Mouse (Mus musculus): Measurements from ENCODE around the gene Nme2. TPM values are rescaled to one million over a fixed set of nuclear protein-coding genes. Genes with fewer than 3 reads are reported as not detected.

Gene Nme2
- total and polyA plus RNA-seq, 3 experiments = 945 to 1,722 (median 1,555) TPM

- dilution Hi-C loops (cut with MboI; ENCODE audit: extremely low pct_ligation_motif_present, extremely low pct_unique_long_range_greater_than_20kb, low sequenced_read_pairs) = no loop called here
- in situ Hi-C loops (cut with MboI; ENCODE audit: low pct_ligation_motif_present, low pct_unique_long_range_greater_than_20kb, low sequenced_read_pairs) = no loop called here
Measured at GRCm38 (mm10) chr11:93986298-93986697, 30.2 kb upstream of the Nme2 start.

DNA sequence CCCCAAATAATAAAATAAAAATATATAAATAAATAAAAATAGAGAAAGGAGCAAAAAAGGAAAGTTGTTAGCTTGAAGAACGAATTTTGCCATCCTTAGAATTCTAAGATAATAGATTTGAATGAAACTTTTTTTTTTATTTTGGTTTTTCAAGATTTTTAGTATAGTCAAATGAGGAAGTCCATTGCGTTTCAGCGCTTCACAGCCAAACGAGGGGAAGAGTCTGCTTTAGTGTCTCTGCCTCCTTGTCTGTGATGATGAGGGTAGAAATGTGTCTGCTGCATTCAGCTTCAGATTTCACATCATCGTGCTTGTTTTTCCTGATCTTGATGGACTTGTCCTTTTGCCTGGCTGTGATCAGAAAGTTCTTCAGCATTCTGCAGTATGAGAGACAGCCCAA is 29.2 kb upstream of the Nme2 start:
- TF ChIP-seq JUND (conservative IDR thresholded peaks at IDR 0.05; ENCODE audit: low read depth, low read length) = no peak
- no peak for TF ChIP-seq KAT2A (IDR thresholded peaks at IDR 0.05; ENCODE audit: insufficient replicate concordance, low read length)
- no peak for TF ChIP-seq ZC3H11A (IDR thresholded peaks at IDR 0.05; ENCODE audit: low read depth, low read length)
- no peak for TF ChIP-seq RCOR1 (conservative IDR thresholded peaks at IDR 0.05; ENCODE audit: low read depth, low read length)
- no peak for TF ChIP-seq CHD2 (IDR thresholded peaks at IDR 0.05; ENCODE audit: low read length)
- no peak for TF ChIP-seq CTCF (conservative IDR thresholded peaks at IDR 0.05 in 1 of 2, IDR thresholded peaks at IDR 0.05 in 1 of 2; ENCODE audit: low read depth in 2 of 2, low read length in 2 of 2)
- no peak for TF ChIP-seq TCF12 (IDR thresholded peaks at IDR 0.05; ENCODE audit: low read depth, low read length)
- TF ChIP-seq NELFE (IDR thresholded peaks at IDR 0.05; ENCODE audit: low read depth, low read length) = no peak
- no peak for TF ChIP-seq MAZ (IDR thresholded peaks at IDR 0.05; ENCODE audit: low read depth, low read length)
- no peak for TF ChIP-seq NRF1 (IDR thresholded peaks at IDR 0.05; ENCODE audit: low read depth, low read length)
- no peak for TF ChIP-seq EP300 (IDR thresholded peaks at IDR 0.05; ENCODE audit: low read length)
- no peak for TF ChIP-seq MEF2A (IDR thresholded peaks at IDR 0.05; ENCODE audit: borderline replicate concordance, low read depth, low read length)
- TF ChIP-seq CHD1 (IDR thresholded peaks at IDR 0.05; ENCODE audit: low read depth, low read length) = no peak
- no peak for TF ChIP-seq POLR2A (IDR thresholded peaks at IDR 0.05; ENCODE audit: low read depth, low read length)
- no peak for TF ChIP-seq PAX5 (IDR thresholded peaks at IDR 0.05; ENCODE audit: low read length)
- dilution Hi-C loops (cut with MboI; ENCODE audit: extremely low pct_ligation_motif_present, extremely low pct_unique_long_range_greater_than_20kb, low sequenced_read_pairs) (no loop called here), in situ Hi-C loops (cut with MboI; ENCODE audit: low pct_ligation_motif_present, low pct_unique_long_range_greater_than_20kb, low sequenced_read_pairs) (no loop called here)
- no peak overlapping the region for H3K4me2 ChIP-seq (ENCODE audit: insufficient read depth, low read depth, poor library complexity, severe bottlenecking)
- no peaks in the 10 kb centered on the region for H3K36me3 ChIP-seq (replicated peaks in 1 of 2; ENCODE audit: control insufficient read depth in 1 of 2, insufficient read depth in 1 of 2, low read length in 1 of 2)
- no peak overlapping the region for H3K4me3 ChIP-seq (replicated peaks in 1 of 3; ENCODE audit: low read depth in 2 of 3, low read length in 2 of 3, poor library complexity in 1 of 3)
- no peak overlapping the region for H3K9ac ChIP-seq (ENCODE audit: insufficient read depth, low read depth)
- H3K4me1 ChIP-seq (ENCODE audit: control insufficient read depth in 1 of 2, insufficient read depth in 2 of 2) = peaks cover 13 to 31% of the 10 kb centered on the region in 2 experiments
- no peaks in the 10 kb centered on the region for H3K9me3 ChIP-seq (replicated peaks; ENCODE audit: low read length)
- H3K79me2 ChIP-seq (replicated peaks; ENCODE audit: control insufficient read depth, extremely low read depth, insufficient read depth, poor library complexity, severe bottlenecking) = no peaks in the 10 kb centered on the region
- no peaks in the 10 kb centered on the region for H3K27me3 ChIP-seq (replicated peaks)
- no peak overlapping the region for H3K27ac ChIP-seq (ENCODE audit: insufficient read depth, low read depth)
- DNase-seq (ENCODE audit: extremely low read depth) = no peak

More at GRCm38 (mm10) chr11:93986298-93986697, 30.2 kb upstream of the Nme2 start:
- peaks cover 13 to 31% of the 10 kb centered on the region in 2 experiments for H3K4me1 ChIP-seq (ENCODE audit: control insufficient read depth in 1 of 2, insufficient read depth in 2 of 2)
- no peak overlapping the region for H3K27ac ChIP-seq (ENCODE audit: insufficient read depth, low read depth)
- no peaks in the 10 kb centered on the region for H3K79me2 ChIP-seq (replicated peaks; ENCODE audit: control insufficient read depth, extremely low read depth, insufficient read depth, poor library complexity, severe bottlenecking)
- no peaks in the 10 kb centered on the region for H3K36me3 ChIP-seq (replicated peaks in 1 of 2; ENCODE audit: control insufficient read depth in 1 of 2, insufficient read depth in 1 of 2, low read length in 1 of 2)
- no peaks in the 10 kb centered on the region for H3K9me3 ChIP-seq (replicated peaks; ENCODE audit: low read length)
- DNase-seq (ENCODE audit: extremely low read depth) = no peak
- no peak overlapping the region for H3K9ac ChIP-seq (ENCODE audit: insufficient read depth, low read depth)
- no peaks in the 10 kb centered on the region for H3K27me3 ChIP-seq (replicated peaks)
- no peak overlapping the region for H3K4me2 ChIP-seq (ENCODE audit: insufficient read depth, low read depth, poor library complexity, severe bottlenecking)
- no peak overlapping the region for H3K4me3 ChIP-seq (replicated peaks in 1 of 3; ENCODE audit: low read depth in 2 of 3, low read length in 2 of 3, poor library complexity in 1 of 3)
- no peak for TF ChIP-seq CHD1 (IDR thresholded peaks at IDR 0.05; ENCODE audit: low read depth, low read length)
- TF ChIP-seq MAFK (IDR thresholded peaks at IDR 0.05; ENCODE audit: insufficient replicate concordance, low read length) = peak; percentile 77
- TF ChIP-seq BHLHE40 (IDR thresholded peaks at IDR 0.05; ENCODE audit: low read depth, low read length) = no peak
